Comparison of ENCODE assay signal across 10 mouse cellular contexts in genomic region chr4:41671963-41672480, GRCm38 (mm10). TPM values are rescaled to one million over a fixed set of nuclear protein-coding genes. Genes with fewer than 3 reads are reported as not detected.
A peak's percentile ranks its signal among the peaks of the same experiment; 100 is the strongest.
DNase-seq lines count a peak whose midpoint lies in the region; ATAC-seq lines count a peak whose summit lies in the region.
"Had no signal": no experiment of that assay in that cellular context is flagged by ENCODE, and none has a peak within 500 bp of the region (broad histone marks: within the 10 kb centered on the region; RNA-seq: fewer than 3 reads in every experiment).

No protein-coding gene starts in this region.

- ATAC-seq in embryonic facial prominence, embryonic 12.5 days (ENCODE audit: insufficient number of reproducible peaks, insufficient read depth, low FRiP score, low TSS enrichment): peak; percentile 44; the same call in 1 of the 2 replicates
- ATAC-seq in hindbrain, embryonic 15.5 days (ENCODE audit: low FRiP score, low read depth): peak; percentile 39
- ATAC-seq in midbrain, embryonic 16.5 days: peak; percentile 47

- H3K4me3 ChIP-seq in embryonic facial prominence, embryonic 12.5 days: no peak overlapping the region
- H3K4me3 ChIP-seq in hindbrain, embryonic 15.5 days: no peak overlapping the region
- H3K4me3 ChIP-seq in midbrain, embryonic 16.5 days (ENCODE audit: low read depth, low read length): no peak overlapping the region
- H3K4me3 ChIP-seq: liver, embryonic 13.5 days had no signal

- no peak overlapping the region for H3K9ac ChIP-seq in embryonic facial prominence, embryonic 12.5 days
- H3K9ac ChIP-seq in hindbrain, embryonic 15.5 days: no peak overlapping the region
- peak overlapping the region; percentile 33; the same call in 1 of the 2 replicates for H3K9ac ChIP-seq in midbrain, embryonic 16.5 days (ENCODE audit: low read depth, low read length)
- H3K9ac ChIP-seq: liver, embryonic 13.5 days had no signal

- DNase-seq in embryo, embryonic 11 days: peak; percentile 62
- DNase-seq in embryo, embryonic 10 days (ENCODE audit: low spot score): no peak
- no peak for DNase-seq in yolk sac, embryonic 10.5 days (ENCODE audit: low spot score)
- DNase-seq in adrenal gland, postnatal 10 days: no peak
- no peak for DNase-seq in thymus, postnatal 4 days
- DNase-seq: kidney, adult 11 months; liver, embryonic 13.5 days had no signal

- H3K36me3 ChIP-seq in embryonic facial prominence, embryonic 12.5 days: 0 out of 2 replicates have a peak, but pooled peaks cover 4% of the 10 kb centered on the region
- H3K36me3 ChIP-seq in hindbrain, embryonic 15.5 days: no peaks in the 10 kb centered on the region
- no peaks in the 10 kb centered on the region for H3K36me3 ChIP-seq in midbrain, embryonic 16.5 days (ENCODE audit: control insufficient read depth, insufficient read depth, low read length)
- H3K36me3 ChIP-seq: liver, embryonic 13.5 days had no signal

- 0 out of 2 replicates have a peak overlapping the region, but pooled peaks have one; percentile 26 for H3K27ac ChIP-seq in embryonic facial prominence, embryonic 12.5 days
- 0 out of 2 replicates have a peak overlapping the region, but pooled peaks have one; percentile 28 for H3K27ac ChIP-seq in hindbrain, embryonic 15.5 days (replicated peaks)
- H3K27ac ChIP-seq in midbrain, embryonic 16.5 days (ENCODE audit: low read length): no peak overlapping the region
- H3K27ac ChIP-seq: liver, embryonic 13.5 days had no signal

- no peaks in the 10 kb centered on the region for H3K9me3 ChIP-seq in embryonic facial prominence, embryonic 12.5 days
- no peaks in the 10 kb centered on the region for H3K9me3 ChIP-seq in hindbrain, embryonic 15.5 days
- no peaks in the 10 kb centered on the region for H3K9me3 ChIP-seq in midbrain, embryonic 16.5 days (replicated peaks; ENCODE audit: control insufficient read depth, low read length, poor library complexity, severe bottlenecking)
- H3K9me3 ChIP-seq: liver, embryonic 13.5 days had no signal

- H3K4me1 ChIP-seq in embryonic facial prominence, embryonic 12.5 days: peaks cover 28% of the 10 kb centered on the region
- H3K4me1 ChIP-seq in hindbrain, embryonic 15.5 days (replicated peaks): peaks cover 49% of the 10 kb centered on the region
- H3K4me1 ChIP-seq in midbrain, embryonic 16.5 days (ENCODE audit: control insufficient read depth, insufficient read depth, low read length): peaks cover 34% of the 10 kb centered on the region
- H3K4me1 ChIP-seq: liver, embryonic 13.5 days had no signal

- WGBS in embryonic facial prominence, embryonic 12.5 days: 11% methylated on average over 8 of the region's 8 CpGs
- WGBS in hindbrain, embryonic 15.5 days: 12% methylated on average over 7 of the region's 8 CpGs
- WGBS in midbrain, embryonic 16.5 days: 5% methylated on average over 7 of the region's 8 CpGs

- no peaks in the 10 kb centered on the region for H3K27me3 ChIP-seq in embryonic facial prominence, embryonic 12.5 days
- no peaks in the 10 kb centered on the region for H3K27me3 ChIP-seq in hindbrain, embryonic 15.5 days
- no peaks in the 10 kb centered on the region for H3K27me3 ChIP-seq in midbrain, embryonic 16.5 days (ENCODE audit: control insufficient read depth, insufficient read depth, low read depth, low read length)

- H3K4me2 ChIP-seq in embryonic facial prominence, embryonic 12.5 days (replicated peaks): 0 out of 2 replicates have a peak overlapping the region, but pooled peaks have one; percentile 8
- H3K4me2 ChIP-seq in hindbrain, embryonic 15.5 days: peak overlapping the region; percentile 15; the same call in 1 of the 2 replicates
- H3K4me2 ChIP-seq in midbrain, embryonic 16.5 days (ENCODE audit: low read length): no peak overlapping the region
- H3K4me2 ChIP-seq: liver, embryonic 13.5 days had no signal

RNA-seq across cellular contexts. Expression of gene Cntfr, which starts 24.9 kb away (rescaled TPM):
- 13.6 and 14.9 TPM in 2 replicates for polyA plus RNA-seq in embryonic facial prominence, embryonic 12.5 days (2016; fragmentation: Nextera tagmentation; extraction: Ambion mirVana)
- polyA plus RNA-seq in hindbrain, embryonic 15.5 days (2015; fragmentation: Nextera tagmentation; extraction: Ambion mirVana): 29.1 and 33.0 TPM in 2 replicates
- polyA plus RNA-seq in midbrain, embryonic 16.5 days (2015; fragmentation: Nextera tagmentation; extraction: Ambion mirVana): 28.1 and 28.3 TPM in 2 replicates
- 10 to 100 TPM; 53.0 to 67.0 TPM for total RNA-seq in adrenal gland, postnatal 10 days (2021)

RNA-seq across cellular contexts. Expression of gene Il11ra1, which starts 27.8 kb away (rescaled TPM):
- polyA plus RNA-seq in embryonic facial prominence, embryonic 12.5 days (2016; fragmentation: Nextera tagmentation; extraction: Ambion mirVana): 337 and 358 TPM in 2 replicates
- polyA plus RNA-seq in hindbrain, embryonic 15.5 days (2015; fragmentation: Nextera tagmentation; extraction: Ambion mirVana): 39.4 and 41.6 TPM in 2 replicates
- polyA plus RNA-seq in midbrain, embryonic 16.5 days (2015; fragmentation: Nextera tagmentation; extraction: Ambion mirVana): 31.5 and 36.3 TPM in 2 replicates
- total RNA-seq in adrenal gland, postnatal 10 days (2021): 10 to 100 TPM; 61.0 to 68.2 TPM

RNA-seq across cellular contexts. Expression of gene Enho, which starts 31.9 kb away (rescaled TPM):
- 29.0 and 33.7 TPM in 2 replicates for polyA plus RNA-seq in embryonic facial prominence, embryonic 12.5 days (2016; fragmentation: Nextera tagmentation; extraction: Ambion mirVana)
- 106 and 122 TPM in 2 replicates for polyA plus RNA-seq in hindbrain, embryonic 15.5 days (2015; fragmentation: Nextera tagmentation; extraction: Ambion mirVana)
- polyA plus RNA-seq in midbrain, embryonic 16.5 days (2015; fragmentation: Nextera tagmentation; extraction: Ambion mirVana): 103 and 120 TPM in 2 replicates
- total RNA-seq in adrenal gland, postnatal 10 days (2021): 10 to 100 TPM; 10.3 to 10.5 TPM

RNA-seq across cellular contexts. Expression of gene Rpp25l, which starts 41.3 kb away (rescaled TPM):
- 84.9 and 87.8 TPM in 2 replicates for polyA plus RNA-seq in embryonic facial prominence, embryonic 12.5 days (2016; fragmentation: Nextera tagmentation; extraction: Ambion mirVana)
- 58.7 and 58.8 TPM in 2 replicates for polyA plus RNA-seq in hindbrain, embryonic 15.5 days (2015; fragmentation: Nextera tagmentation; extraction: Ambion mirVana)
- polyA plus RNA-seq in midbrain, embryonic 16.5 days (2015; fragmentation: Nextera tagmentation; extraction: Ambion mirVana): 52.3 and 52.4 TPM in 2 replicates
- total RNA-seq in adrenal gland, postnatal 10 days (2021): 10 to 100 TPM; 36.2 to 39.0 TPM

RNA-seq across cellular contexts. Expression of gene Dctn3, which starts 50.9 kb away (rescaled TPM):
- polyA plus RNA-seq in embryonic facial prominence, embryonic 12.5 days (2016; fragmentation: Nextera tagmentation; extraction: Ambion mirVana): 117 and 122 TPM in 2 replicates
- polyA plus RNA-seq in hindbrain, embryonic 15.5 days (2015; fragmentation: Nextera tagmentation; extraction: Ambion mirVana): 298 and 299 TPM in 2 replicates
- polyA plus RNA-seq in midbrain, embryonic 16.5 days (2015; fragmentation: Nextera tagmentation; extraction: Ambion mirVana): 295 and 313 TPM in 2 replicates
- 100 to 1,000 TPM; 100 to 104 TPM for total RNA-seq in adrenal gland, postnatal 10 days (2021)
